In genomic region chr2:3418883-3419431, GRCm38 (mm10) we compare ENCODE assay signal across 8 mouse cellular contexts. TPM values are rescaled to one million over a fixed set of nuclear protein-coding genes. Genes with fewer than 3 reads are reported as not detected.
DNase-seq lines count a peak whose midpoint lies in the region; ATAC-seq lines count a peak whose summit lies in the region.

No protein-coding gene starts in this region.

- H3K27ac ChIP-seq in embryonic facial prominence, embryonic 14.5 days (replicated peaks; ENCODE audit: low read depth, low read length): no peak overlapping the region
- no peak overlapping the region for H3K27ac ChIP-seq in kidney, embryonic 14.5 days (ENCODE audit: low read depth, low read length)
- H3K27ac ChIP-seq in limb, embryonic 15.5 days: no peak overlapping the region

- H3K9me3 ChIP-seq in embryonic facial prominence, embryonic 14.5 days (ENCODE audit: control insufficient read depth, low read length): no peaks in the 10 kb centered on the region
- no peaks in the 10 kb centered on the region for H3K9me3 ChIP-seq in kidney, embryonic 14.5 days (ENCODE audit: control insufficient read depth, low read length)
- H3K9me3 ChIP-seq in limb, embryonic 15.5 days: no peaks in the 10 kb centered on the region

- peak overlapping the region; percentile 27 for H3K9ac ChIP-seq in embryonic facial prominence, embryonic 14.5 days (ENCODE audit: low read depth, low read length)
- H3K9ac ChIP-seq in kidney, embryonic 14.5 days (ENCODE audit: low read depth, low read length): no peak overlapping the region; the same call in 1 of the 2 replicates
- H3K9ac ChIP-seq in limb, embryonic 15.5 days: peak overlapping the region; percentile 23; the same call in 1 of the 2 replicates

- H3K4me3 ChIP-seq in embryonic facial prominence, embryonic 14.5 days (ENCODE audit: low read depth, low read length): peak overlapping the region; percentile 46
- peak overlapping the region; percentile 55 for H3K4me3 ChIP-seq in kidney, embryonic 14.5 days (ENCODE audit: low read length)
- H3K4me3 ChIP-seq in limb, embryonic 15.5 days: peak overlapping the region; percentile 58

- H3K36me3 ChIP-seq in embryonic facial prominence, embryonic 14.5 days (ENCODE audit: control insufficient read depth, insufficient read depth, low read length): no peaks in the 10 kb centered on the region
- H3K36me3 ChIP-seq in kidney, embryonic 14.5 days (ENCODE audit: control insufficient read depth, insufficient read depth, low read length): no peaks in the 10 kb centered on the region
- H3K36me3 ChIP-seq in limb, embryonic 15.5 days: no peaks in the 10 kb centered on the region

- peak; percentile 91 for DNase-seq in 3T3-L1 (ENCODE audit: low read depth, low spot score)
- peak; percentile 91 to 95 for DNase-seq in adrenal gland, postnatal 4 days (ENCODE audit: low spot score in 2 of 2)
- peak; percentile 96 for DNase-seq in embryonic facial prominence, embryonic 14.5 days (ENCODE audit: low spot score)
- DNase-seq in heart, adult 9 months (ENCODE audit: low spot score in 2 of 2): peak; percentile 96
- peak; percentile 94 to 99 for DNase-seq in monocyte, adult 2 months (ENCODE audit: low read depth in 1 of 2, low spot score in 2 of 2)
- peak; percentile 96 for DNase-seq in spleen, postnatal 36 days (ENCODE audit: low spot score in 2 of 2)

- H3K4me1 ChIP-seq in embryonic facial prominence, embryonic 14.5 days (ENCODE audit: control insufficient read depth, insufficient read depth, low read length): no peaks in the 10 kb centered on the region
- no peaks in the 10 kb centered on the region for H3K4me1 ChIP-seq in kidney, embryonic 14.5 days (ENCODE audit: control insufficient read depth, insufficient read depth, low read length)
- peaks cover 4% of the 10 kb centered on the region; the same call in 1 of the 2 replicates for H3K4me1 ChIP-seq in limb, embryonic 15.5 days

- peak; percentile 94 for ATAC-seq in embryonic facial prominence, embryonic 14.5 days (ENCODE audit: low read depth)
- ATAC-seq in kidney, embryonic 14.5 days (ENCODE audit: low FRiP score, low TSS enrichment): peak; percentile 95
- peak; percentile 86 for ATAC-seq in limb, embryonic 15.5 days (ENCODE audit: insufficient number of reproducible peaks, low FRiP score, low TSS enrichment, low read depth)

- no peaks in the 10 kb centered on the region; the same call in 1 of the 2 replicates for H3K27me3 ChIP-seq in embryonic facial prominence, embryonic 14.5 days (replicated peaks; ENCODE audit: control insufficient read depth, insufficient read depth, low read length)
- peaks cover 6% of the 10 kb centered on the region for H3K27me3 ChIP-seq in kidney, embryonic 14.5 days (ENCODE audit: control insufficient read depth, insufficient read depth, low read length)
- peaks cover 6% of the 10 kb centered on the region; the same call in 1 of the 2 replicates for H3K27me3 ChIP-seq in limb, embryonic 15.5 days

- H3K4me2 ChIP-seq in embryonic facial prominence, embryonic 14.5 days (ENCODE audit: low read depth, low read length): peak overlapping the region; percentile 55
- H3K4me2 ChIP-seq in kidney, embryonic 14.5 days (replicated peaks; ENCODE audit: low read depth, low read length): peak overlapping the region; percentile 77
- H3K4me2 ChIP-seq in limb, embryonic 15.5 days: peak overlapping the region; percentile 83

- 2% methylated on average over 38 of the region's 38 CpGs for WGBS in embryonic facial prominence, embryonic 14.5 days
- 1% methylated on average over 38 of the region's 38 CpGs for WGBS in kidney, embryonic 14.5 days
- 1% methylated on average over 38 of the region's 38 CpGs for WGBS in limb, embryonic 15.5 days

RNA-seq across cellular contexts. Expression of gene Meig1, which starts 3.5 kb away (rescaled TPM):
- total RNA-seq in adrenal gland, postnatal 4 days (2021): 1 to 10 TPM in 1 of 2 experiments, under 1 TPM in 1; 0.67 to 2.3 TPM
- polyA plus RNA-seq in embryonic facial prominence, embryonic 14.5 days (2014; fragmentation: Nextera tagmentation; extraction: Ambion mirVana): 3.9 and 20.3 TPM in 2 replicates
- not detected in 2 replicates for polyA plus RNA-seq in kidney, embryonic 14.5 days (2014; fragmentation: Nextera tagmentation; extraction: Ambion mirVana)
- polyA plus RNA-seq in limb, embryonic 15.5 days (2015; fragmentation: Nextera tagmentation; extraction: Ambion mirVana): not detected in 2 replicates

RNA-seq across cellular contexts. Expression of gene Dclre1c, which starts 5.0 kb away (rescaled TPM):
- 10 to 100 TPM in 1 of 2 experiments, 1 to 10 TPM in 1; 8.7 to 12.2 TPM for total RNA-seq in adrenal gland, postnatal 4 days (2021)
- 5.9 and 6.1 TPM in 2 replicates for polyA plus RNA-seq in embryonic facial prominence, embryonic 14.5 days (2014; fragmentation: Nextera tagmentation; extraction: Ambion mirVana)
- polyA plus RNA-seq in kidney, embryonic 14.5 days (2014; fragmentation: Nextera tagmentation; extraction: Ambion mirVana): 6.2 and 7.3 TPM in 2 replicates
- 7.5 and 8.5 TPM in 2 replicates for polyA plus RNA-seq in limb, embryonic 15.5 days (2015; fragmentation: Nextera tagmentation; extraction: Ambion mirVana)

RNA-seq across cellular contexts. Expression of gene Olah, which starts 21.9 kb away (rescaled TPM):
- under 1 TPM in 1 of 2 experiments, not detected in 1; 0.20 TPM for total RNA-seq in adrenal gland, postnatal 4 days (2021)
- polyA plus RNA-seq in embryonic facial prominence, embryonic 14.5 days (2014; fragmentation: Nextera tagmentation; extraction: Ambion mirVana): not detected in 2 replicates
- not detected in 2 replicates for polyA plus RNA-seq in kidney, embryonic 14.5 days (2014; fragmentation: Nextera tagmentation; extraction: Ambion mirVana)
- 0.31 and 0.55 TPM in 2 replicates for polyA plus RNA-seq in limb, embryonic 15.5 days (2015; fragmentation: Nextera tagmentation; extraction: Ambion mirVana)

RNA-seq across cellular contexts. Expression of gene Suv39h2, which starts 55.9 kb away (rescaled TPM):
- 1 to 10 TPM; 2.9 to 3.9 TPM for total RNA-seq in adrenal gland, postnatal 4 days (2021)
- 14.4 and 14.7 TPM in 2 replicates for polyA plus RNA-seq in embryonic facial prominence, embryonic 14.5 days (2014; fragmentation: Nextera tagmentation; extraction: Ambion mirVana)
- 25.1 and 28.8 TPM in 2 replicates for polyA plus RNA-seq in kidney, embryonic 14.5 days (2014; fragmentation: Nextera tagmentation; extraction: Ambion mirVana)
- polyA plus RNA-seq in limb, embryonic 15.5 days (2015; fragmentation: Nextera tagmentation; extraction: Ambion mirVana): 8.9 and 12.5 TPM in 2 replicates
